Mouse (Mus musculus) heart, adult 8-10 months (tissue): ENCODE measurements around the gene Gm14124. TPM values are rescaled to one million over a fixed set of nuclear protein-coding genes. Genes with fewer than 3 reads are reported as not detected.
"Not testable (repeated sequence)": the region's sequence is repeated elsewhere in the genome, so short reads cannot be mapped to it uniquely, and the experiment has no call there.

Experiments used
- DNase-seq: peaks from one replicate; pipeline ENCODE4 v3.0.0; 2022; ENCODE audit warnings: low spot score
- total RNA-seq, 4 experiments: library from RNA; stranded (reverse); gene quantifications; 2 replicates each; pipeline ENCODE4 v1.2.4; 2022

The Gm14124 gene
- total RNA-seq: under 1 TPM in 2 of 4 experiments, not detected in 2; 0.11 to 0.16 TPM

GRCm38 (mm10) chr2:150257291-150257690, at the start of gene Gm14124:
TSS of gene Gm14124 (plus strand) at chr2:150257517.
- DNase-seq: not testable (repeated sequence)

DNA sequence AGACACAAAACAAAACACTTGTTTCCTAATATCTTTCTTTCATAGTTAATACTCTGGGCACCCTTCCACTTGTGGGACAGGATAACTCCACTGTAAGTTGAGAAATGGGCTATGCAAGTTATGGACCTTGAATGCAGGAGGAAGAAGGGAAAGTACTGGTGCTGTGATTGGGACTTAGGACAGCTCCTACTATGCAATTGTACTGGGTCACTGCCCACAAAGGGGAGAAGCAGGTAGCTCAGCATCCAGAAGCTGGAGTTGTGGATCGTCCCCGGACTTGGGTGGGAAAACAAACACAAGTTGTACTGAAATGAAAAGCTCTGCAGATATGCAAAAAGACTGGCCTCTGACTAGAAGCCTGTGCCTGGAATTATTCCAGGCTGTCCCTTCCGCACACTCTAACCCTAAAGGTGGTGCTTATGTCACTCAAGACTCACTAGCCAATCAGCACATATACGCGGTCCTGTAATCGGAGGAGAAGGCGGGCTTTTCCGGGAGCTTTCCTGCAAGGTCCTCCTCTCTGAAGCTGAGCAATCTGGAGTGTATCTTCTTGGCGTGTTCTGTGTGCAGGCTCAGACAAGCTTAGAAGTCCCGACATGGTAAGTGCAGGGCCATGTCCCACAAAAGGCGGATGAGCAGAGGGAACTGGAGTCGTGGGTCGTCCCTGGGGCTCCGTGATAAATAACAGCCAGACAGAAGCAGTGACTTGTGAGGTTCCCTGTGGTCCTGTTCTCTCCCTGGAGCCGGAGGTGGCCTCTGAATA, 39.5 kb upstream of the Gm14124 start, which contains the start of gene Zfp937:
TSS of gene Zfp937 (plus strand) at position 474 of the 763 bp plus-strand sequence.
- DNase-seq: peak; percentile 85

DNA sequence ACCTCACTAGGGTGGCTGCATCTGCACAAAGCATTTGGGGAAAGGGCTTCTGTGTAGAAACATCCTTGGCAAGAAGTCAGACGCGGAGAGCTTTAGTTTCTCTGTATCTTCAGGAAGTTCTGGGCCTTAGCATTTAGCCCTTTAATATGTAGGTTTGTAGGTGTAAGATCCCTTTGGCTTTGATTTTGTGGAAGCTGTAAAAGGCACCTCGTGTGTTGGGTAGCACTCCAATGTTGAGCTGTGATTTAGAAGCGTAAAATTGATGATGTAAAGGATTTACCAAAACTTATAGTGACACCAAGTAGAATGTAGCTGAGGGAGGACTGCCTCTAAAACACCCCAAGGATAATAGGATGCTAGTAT, 39.0 kb upstream of the Gm14124 start:
- DNase-seq: not testable (repeated sequence)

DNA sequence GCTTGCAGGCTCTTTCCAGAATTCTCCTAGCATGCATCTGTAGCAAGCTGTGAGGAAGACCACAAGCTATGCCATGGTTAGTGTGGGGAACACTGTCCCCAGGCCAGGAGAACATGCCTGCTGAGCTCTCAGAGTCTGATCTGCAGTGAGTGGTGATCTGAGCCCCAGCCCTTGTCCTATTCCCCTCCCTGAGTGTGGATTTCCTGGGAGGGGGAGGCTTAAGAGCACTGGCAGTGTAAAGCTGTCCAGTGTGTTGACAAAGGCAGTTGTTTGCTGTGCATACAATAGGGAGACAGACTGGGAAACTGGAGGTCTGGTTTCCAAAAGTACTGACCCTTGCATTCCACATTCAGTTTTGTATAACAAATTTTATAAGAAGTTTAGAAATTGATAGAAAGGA, 34.1 kb upstream of the Gm14124 start:
- DNase-seq: not testable (repeated sequence)

DNA sequence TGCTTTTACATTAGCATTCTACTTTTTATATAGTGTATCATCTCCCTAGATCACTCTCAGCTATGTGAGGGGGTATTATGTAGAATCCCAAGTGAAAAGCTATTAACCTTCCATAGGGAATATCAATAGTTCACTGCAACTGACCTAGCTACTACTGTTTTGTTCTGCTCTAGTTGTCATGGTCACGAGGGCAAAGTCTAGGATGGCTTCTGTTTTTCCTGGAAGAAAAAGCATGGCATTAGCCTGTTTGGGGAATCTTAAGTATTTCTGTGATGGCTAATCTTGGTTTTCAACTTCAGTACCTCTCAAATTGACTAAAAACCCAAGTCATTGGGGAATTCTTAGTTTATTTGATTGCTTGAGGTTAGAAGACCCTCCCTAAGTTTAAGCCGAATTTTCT, 14.1 kb upstream of the Gm14124 start:
- DNase-seq: no peak

GRCm38 (mm10) chr2:150255491-150255890, 1.8 kb upstream of the Gm14124 start, which contains the start of gene Gm21994:
TSS of gene Gm21994 (minus strand) at chr2:150255591.
- not testable (repeated sequence) for DNase-seq

GRCm38 (mm10) chr2:150256861-150257260, 456 bp upstream of the Gm14124 start:
- DNase-seq: not testable (repeated sequence)

- DNase-seq: no peak
Observed at GRCm38 (mm10) chr2:150293669-150294068, 36.4 kb downstream of the Gm14124 start.

DNA sequence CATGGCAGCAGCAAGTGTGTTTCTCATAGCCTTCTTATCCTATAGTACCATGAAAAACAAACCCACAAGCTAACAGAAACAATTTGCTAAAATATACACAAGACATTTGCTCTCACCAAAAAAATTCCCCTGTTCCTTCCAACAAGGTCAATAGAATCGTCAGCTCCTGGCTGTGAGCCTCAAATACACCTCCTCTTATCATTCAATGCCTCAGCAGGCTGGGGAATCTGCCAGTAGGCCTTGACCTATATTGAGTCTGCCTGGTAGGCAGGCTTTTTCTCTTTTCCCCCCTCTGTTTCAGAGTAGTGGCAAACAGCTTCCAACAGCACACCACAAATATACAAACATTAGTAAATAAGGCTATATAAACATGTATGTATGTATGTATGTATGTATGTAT, 41.8 kb downstream of the Gm14124 start:
- DNase-seq: peak; percentile 9

GRCm38 (mm10) chr2:150307183-150307773, 50.0 kb downstream of the Gm14124 start:
- DNase-seq: no peak

- peak; percentile 95 for DNase-seq
Observed at GRCm38 (mm10) chr2:150310952-150311884, 53.9 kb downstream of the Gm14124 start.

GRCm38 (mm10) chr2:150316140-150316539, 58.8 kb downstream of the Gm14124 start:
- DNase-seq: no peak

GRCm38 (mm10) chr2:150318973-150319372, 61.7 kb downstream of the Gm14124 start:
- DNase-seq: no peak

Other genes with a start within 250 kb of the Gm14124 start
- 1 to 10 TPM; 5.2 to 6.2 (median 5.7) TPM for gene Zfp120, start 120.8 kb upstream of the Gm14124 start, total RNA-seq
- gene Gm10770, start 77.8 kb upstream of the Gm14124 start, total RNA-seq: not detected
- gene Gm14139, start 75.8 kb upstream of the Gm14124 start, total RNA-seq: under 1 TPM in 1 of 4 experiments, not detected in 3; 0.22 TPM
- gene Zfp937, start 39.4 kb upstream of the Gm14124 start, total RNA-seq: 1 to 10 TPM; 1.8 to 2.7 (median 2.4) TPM
- 1 to 10 TPM; 1.7 to 2.2 (median 2.0) TPM for gene Gm21994, start 1.9 kb upstream of the Gm14124 start, total RNA-seq
- gene Gm10130, start 66.2 kb downstream of the Gm14124 start, total RNA-seq: 1 to 10 TPM; 1.2 to 4.7 (median 1.4) TPM
- gene 3300002I08Rik, start 105.2 kb downstream of the Gm14124 start, total RNA-seq: 1 to 10 TPM; 2.1 to 3.1 (median 2.5) TPM
- gene Zfp442, start 194.0 kb downstream of the Gm14124 start, total RNA-seq: 1 to 10 TPM; 6.4 to 8.4 (median 7.9) TPM
- under 1 TPM; 0.16 to 0.53 (median 0.37) TPM for gene Zfp345, start 227.6 kb downstream of the Gm14124 start, total RNA-seq